Mouse (Mus musculus) liver, embryonic 12.5 days (tissue): ENCODE measurements around the gene Tpk1. TPM values are rescaled to one million over a fixed set of nuclear protein-coding genes. Genes with fewer than 3 reads are reported as not detected.

Experiments used
- ATAC-seq: fragments of 200-750 bp; cut with Nextera tagmentation; 2 replicates; pipeline ENCODE4 v1.8.0; 2017; ENCODE audit warnings: moderate number of reproducible peaks, mild to moderate bottlenecking, moderate library complexity
- H3K27ac ChIP-seq: fragments of 300-500 bp; sonication (generic); 2 replicates; pipeline ENCODE4 v1.5.1; 2016; ENCODE audit warnings: mild to moderate bottlenecking
- H3K27me3 ChIP-seq: fragments of 300-500 bp; sonication (generic); replicated peaks from 2 replicates; pipeline ENCODE4 v1.6.1; 2016; ENCODE audit warnings: mild to moderate bottlenecking, moderate library complexity
- H3K36me3 ChIP-seq: fragments of 300-500 bp; sonication (generic); 2 replicates; pipeline ENCODE4 v1.6.1; 2016; ENCODE audit warnings: mild to moderate bottlenecking, moderate library complexity
- H3K4me1 ChIP-seq: fragments of 300-500 bp; sonication (generic); 2 replicates; pipeline ENCODE4 v1.6.1; 2016
- H3K4me2 ChIP-seq: fragments of 300-500 bp; sonication (generic); 2 replicates; pipeline ENCODE4 v1.6.1; 2016; ENCODE audit warnings: mild to moderate bottlenecking, moderate library complexity
- H3K4me3 ChIP-seq: fragments of 300-500 bp; sonication (generic); 2 replicates; pipeline ENCODE4 v1.5.1; 2016; ENCODE audit warnings: mild to moderate bottlenecking, moderate library complexity
- H3K9ac ChIP-seq: fragments of 300-500 bp; sonication (generic); 2 replicates; pipeline ENCODE4 v1.6.1; 2016; ENCODE audit warnings: mild to moderate bottlenecking, moderate library complexity
- H3K9me3 ChIP-seq: fragments of 300-500 bp; sonication (generic); replicated peaks from 2 replicates; pipeline ENCODE4 v1.6.1; 2016; ENCODE audit warnings: mild to moderate bottlenecking, moderate library complexity
- WGBS: fragments of 180-500 bp; shearing (Covaris S2); methylation state at CpG from one replicate; pipeline ENCODE4 v1.1.7; 2016; ENCODE audit not compliant: insufficient replicate concordance; 5-methylcytosine and 5-hydroxymethylcytosine counted together
- polyA plus RNA-seq: library from polyadenylated mRNA; unstranded; fragments of >200 nt; fragmentation: Nextera tagmentation; extraction: Ambion mirVana; gene quantifications from 2 replicates; pipeline ENCODE4 v1.2.1, GENCODE M21; 2016

The Tpk1 gene
- 8.0 TPM in 2 replicates for polyA plus RNA-seq

- Histone ChIP-seq H3K27me3 (no peaks in the 10 kb centered on the region), H3K27ac (peak within 1 kb of the TSS; percentile 87), H3K36me3 (no peaks in the 10 kb centered on the region), H3K4me3 (peak within 1 kb of the TSS; percentile 85), H3K9me3 (no peaks in the 10 kb centered on the region), H3K4me1 (peaks cover 50% of the 10 kb centered on the region), H3K4me2 (peak within 1 kb of the TSS; percentile 76), H3K9ac (peak within 1 kb of the TSS; percentile 86)
- WGBS, result under 1% methylated on average over 57 of the region's 63 CpGs
- peak; percentile 96 for ATAC-seq
Observed at GRCm38 (mm10) chr6:43665677-43666546, at the start of gene Tpk1. Gene Tpk1, minus strand, starts transcription at chr6:43666278.

DNA sequence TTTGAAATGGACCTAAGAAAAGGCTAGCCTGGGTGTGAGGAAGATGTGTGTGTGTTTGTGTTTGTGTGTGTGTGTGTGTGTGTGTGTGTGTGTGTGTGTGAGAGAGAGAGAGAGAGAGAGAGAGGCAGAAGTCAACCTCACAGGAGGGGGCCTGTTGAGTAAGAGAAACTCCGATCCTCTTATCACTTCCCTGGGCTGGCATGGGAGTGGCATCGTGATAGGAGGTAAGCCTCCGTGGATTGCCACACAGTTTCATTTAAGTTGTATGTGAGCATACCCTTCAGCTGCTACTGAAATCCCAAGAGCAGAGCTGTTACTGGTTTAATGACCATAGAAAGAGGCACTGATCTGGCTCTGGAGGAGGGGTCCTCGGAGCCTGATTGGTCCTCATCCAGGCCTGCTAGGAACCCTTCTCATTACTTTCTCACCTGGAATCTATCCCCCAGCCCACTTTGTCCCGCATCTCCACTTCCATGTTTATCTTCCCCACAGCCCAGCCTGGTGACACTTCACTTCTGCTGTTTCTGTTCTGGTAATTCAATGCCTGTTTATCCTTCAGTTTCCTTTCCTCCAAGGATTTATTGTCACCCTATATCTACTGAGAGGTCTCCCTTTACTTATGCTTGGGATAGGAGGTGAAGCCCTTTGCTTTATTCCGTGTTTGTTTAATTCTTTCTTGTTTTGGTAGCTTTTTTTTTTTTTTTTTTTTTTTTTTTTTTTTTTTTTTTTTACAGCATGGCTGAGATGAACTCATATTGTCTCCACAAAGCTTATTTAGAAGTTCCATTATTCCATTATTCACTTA, 36.9 kb upstream of the Tpk1 start:
- no peak overlapping the region for H3K4me3 ChIP-seq
- no peaks in the 10 kb centered on the region for H3K9me3 ChIP-seq
- ATAC-seq, result no peak
- no peak overlapping the region for H3K9ac ChIP-seq
- no peak overlapping the region for H3K27ac ChIP-seq
- no peaks in the 10 kb centered on the region for H3K4me1 ChIP-seq
- no peak overlapping the region for H3K4me2 ChIP-seq
- no peaks in the 10 kb centered on the region for H3K36me3 ChIP-seq
- 41% methylated on average over 6 of the region's 6 CpGs for WGBS
- H3K27me3 ChIP-seq, result no peaks in the 10 kb centered on the region

DNA sequence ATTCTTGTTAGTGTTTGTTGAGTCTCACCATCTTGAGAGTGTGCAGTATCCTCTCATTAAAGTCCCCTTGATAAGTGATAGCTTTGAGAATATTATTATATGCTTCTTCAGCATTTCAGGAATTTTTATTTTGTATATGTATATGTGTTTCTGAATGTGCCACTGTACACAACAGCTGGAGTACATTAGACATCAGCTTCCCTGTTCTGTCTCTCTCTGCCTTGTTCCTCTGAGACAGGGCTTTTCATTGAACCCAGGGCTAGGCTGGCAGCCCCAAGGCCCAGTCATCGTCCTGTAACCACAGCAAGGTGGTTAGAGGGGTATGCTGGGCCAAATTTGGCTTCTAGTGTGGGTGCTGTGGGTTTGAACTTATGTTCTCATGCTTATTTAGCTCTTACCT, 25.8 kb upstream of the Tpk1 start:
- H3K36me3 ChIP-seq, result no peaks in the 10 kb centered on the region
- ATAC-seq, result no peak
- H3K27ac ChIP-seq, result no peak overlapping the region
- WGBS, result 59% methylated on average over 1 of the region's 1 CpGs
- H3K9me3 ChIP-seq, result no peaks in the 10 kb centered on the region
- no peak overlapping the region for H3K4me3 ChIP-seq
- no peak overlapping the region for H3K4me2 ChIP-seq
- H3K4me1 ChIP-seq, result no peaks in the 10 kb centered on the region
- H3K9ac ChIP-seq, result no peak overlapping the region
- no peaks in the 10 kb centered on the region for H3K27me3 ChIP-seq

DNA sequence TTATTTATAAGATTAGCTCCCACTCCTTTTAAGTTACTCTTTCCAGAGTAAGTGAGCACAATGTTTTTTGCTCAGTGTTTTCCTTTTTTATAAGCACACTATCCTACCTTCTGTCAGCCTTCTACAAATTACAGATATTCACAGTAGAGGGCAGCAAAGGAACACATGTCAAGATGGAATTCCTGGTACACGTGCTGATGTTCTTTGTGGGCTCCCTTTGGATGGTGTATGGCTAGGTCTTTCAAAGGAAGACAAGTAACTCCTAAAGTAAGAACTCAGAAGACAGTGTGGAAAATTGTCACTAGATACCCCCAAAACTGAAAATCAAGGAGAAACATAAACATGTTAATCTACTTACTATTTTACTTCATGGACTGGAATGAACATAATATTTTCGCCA, 19.9 kb upstream of the Tpk1 start:
- no peak overlapping the region for H3K27ac ChIP-seq
- no peak overlapping the region for H3K9ac ChIP-seq
- no peaks in the 10 kb centered on the region for H3K9me3 ChIP-seq
- H3K4me1 ChIP-seq, result no peaks in the 10 kb centered on the region
- H3K4me3 ChIP-seq, result no peak overlapping the region
- ATAC-seq, result no peak
- 35% methylated on average over 2 of the region's 2 CpGs for WGBS
- no peaks in the 10 kb centered on the region for H3K36me3 ChIP-seq
- H3K4me2 ChIP-seq, result no peak overlapping the region
- H3K27me3 ChIP-seq, result no peaks in the 10 kb centered on the region

DNA sequence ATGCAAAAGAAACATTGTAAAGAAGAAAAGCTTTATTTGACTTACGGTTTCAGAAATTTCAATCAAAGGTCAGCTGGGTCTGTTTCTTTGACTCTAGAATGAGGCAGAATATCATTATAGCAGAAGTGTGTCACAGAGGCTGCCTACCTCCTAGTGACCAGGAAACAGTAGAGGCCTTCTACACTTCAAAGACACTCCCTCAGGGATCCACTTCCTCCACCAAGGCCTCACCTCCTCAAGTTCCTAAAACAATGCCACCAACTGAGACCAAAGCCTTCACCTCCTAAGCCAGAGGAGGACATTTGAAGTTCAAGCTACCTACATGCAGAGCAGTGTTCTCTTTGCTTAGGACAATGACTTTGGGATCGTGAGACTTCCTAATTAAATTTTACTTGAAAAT, 16.5 kb upstream of the Tpk1 start:
- H3K4me1 ChIP-seq, result no peaks in the 10 kb centered on the region
- H3K4me3 ChIP-seq, result no peak overlapping the region
- H3K36me3 ChIP-seq, result no peaks in the 10 kb centered on the region
- ATAC-seq, result no peak
- H3K27ac ChIP-seq, result no peak overlapping the region
- 54% methylated on average over 2 of the region's 2 CpGs for WGBS
- H3K9me3 ChIP-seq, result no peaks in the 10 kb centered on the region
- H3K4me2 ChIP-seq, result no peak overlapping the region
- no peaks in the 10 kb centered on the region for H3K27me3 ChIP-seq
- no peak overlapping the region for H3K9ac ChIP-seq

DNA sequence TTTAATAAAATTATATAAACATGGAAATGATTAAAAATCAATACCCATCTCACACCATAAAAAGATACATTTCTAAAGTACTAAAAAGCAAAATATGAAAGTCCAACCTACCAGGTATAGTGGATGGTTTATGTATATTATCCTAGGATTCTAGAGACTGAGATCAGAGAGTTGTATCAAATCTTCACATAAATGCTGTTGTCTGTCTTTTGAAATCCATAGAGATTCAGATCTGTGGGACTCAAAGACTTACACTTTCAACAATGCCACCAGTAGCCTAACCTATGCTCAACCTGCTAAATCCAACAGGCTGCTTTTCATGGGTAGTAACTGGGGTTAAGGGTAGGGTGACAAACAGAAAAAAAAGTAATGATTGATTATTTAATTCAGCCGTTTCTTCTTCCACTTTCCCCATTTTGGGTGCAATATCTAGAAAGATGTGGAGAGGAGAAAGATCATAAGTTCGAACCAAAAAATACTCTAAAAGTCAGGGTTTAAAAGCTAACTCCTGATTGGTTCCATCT, 12.7 kb upstream of the Tpk1 start:
- Histone ChIP-seq H3K36me3 (no peaks in the 10 kb centered on the region), H3K4me2 (no peak overlapping the region), H3K4me1 (no peaks in the 10 kb centered on the region), H3K9ac (no peak overlapping the region), H3K9me3 (no peaks in the 10 kb centered on the region), H3K4me3 (no peak overlapping the region), H3K27me3 (no peaks in the 10 kb centered on the region), H3K27ac (no peak overlapping the region)
- no peak for ATAC-seq
- WGBS, result 71% methylated on average over 2 of the region's 2 CpGs

DNA sequence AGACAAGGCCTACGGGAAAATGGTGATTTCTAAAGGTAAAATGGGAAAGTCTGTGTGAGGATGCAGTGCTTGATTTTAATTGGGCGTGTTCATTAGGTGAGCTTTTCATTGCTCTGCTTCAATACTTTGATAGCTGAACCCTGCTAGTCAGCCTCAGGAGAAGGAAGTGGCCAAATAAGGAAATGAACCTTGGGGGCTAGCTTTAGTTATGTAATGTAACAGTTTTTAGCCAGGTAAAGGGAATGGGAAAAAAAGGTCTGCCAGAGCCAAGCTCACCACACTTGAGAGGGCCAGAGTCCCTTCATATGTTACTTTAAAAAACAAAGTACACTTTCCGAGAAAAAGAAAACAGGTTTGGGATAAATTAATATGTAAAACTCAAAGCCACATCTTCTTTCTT, 11.5 kb upstream of the Tpk1 start:
- 59% methylated on average over 3 of the region's 3 CpGs for WGBS
- no peak overlapping the region for H3K4me2 ChIP-seq
- no peaks in the 10 kb centered on the region for H3K27me3 ChIP-seq
- H3K9ac ChIP-seq, result no peak overlapping the region
- H3K4me3 ChIP-seq, result no peak overlapping the region
- H3K4me1 ChIP-seq, result no peaks in the 10 kb centered on the region
- H3K27ac ChIP-seq, result no peak overlapping the region
- ATAC-seq, result no peak
- no peaks in the 10 kb centered on the region for H3K9me3 ChIP-seq
- H3K36me3 ChIP-seq, result no peaks in the 10 kb centered on the region

DNA sequence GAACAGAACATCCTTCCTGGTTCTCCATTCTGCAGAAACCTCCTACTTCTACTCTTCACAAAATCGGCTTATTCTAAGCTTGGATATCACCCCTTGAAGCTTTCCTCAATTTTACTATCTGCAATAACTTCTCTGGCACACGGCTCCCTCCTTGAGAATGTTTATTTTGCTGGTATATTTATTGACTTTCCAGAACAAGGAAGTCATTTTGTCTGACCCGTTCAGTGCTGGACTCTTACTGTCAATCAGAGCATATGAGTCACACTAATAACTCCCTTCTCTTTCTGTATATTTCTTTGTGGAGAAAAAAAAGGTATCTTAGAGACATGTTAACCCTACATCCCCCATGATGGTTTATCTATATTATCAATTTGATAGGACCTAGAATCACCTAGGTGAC, 10.1 kb upstream of the Tpk1 start:
- Histone ChIP-seq H3K9ac (no peak overlapping the region), H3K4me3 (no peak overlapping the region), H3K9me3 (no peaks in the 10 kb centered on the region), H3K27me3 (no peaks in the 10 kb centered on the region), H3K4me1 (no peaks in the 10 kb centered on the region), H3K27ac (no peak overlapping the region), H3K36me3 (no peaks in the 10 kb centered on the region), H3K4me2 (no peak overlapping the region)
- no peak for ATAC-seq
- 53% methylated on average over 3 of the region's 3 CpGs for WGBS

GRCm38 (mm10) chr6:43674986-43675760, 9.1 kb upstream of the Tpk1 start:
- Histone ChIP-seq H3K9ac (no peak overlapping the region), H3K4me3 (no peak overlapping the region), H3K27me3 (no peaks in the 10 kb centered on the region), H3K36me3 (no peaks in the 10 kb centered on the region), H3K27ac (no peak overlapping the region), H3K9me3 (no peaks in the 10 kb centered on the region), H3K4me1 (no peaks in the 10 kb centered on the region), H3K4me2 (no peak overlapping the region)
- no peak for ATAC-seq
- 52% methylated on average over 3 of the region's 3 CpGs for WGBS

GRCm38 (mm10) chr6:43670939-43671338, 4.9 kb upstream of the Tpk1 start:
- no peak for ATAC-seq
- H3K9me3 ChIP-seq, result no peaks in the 10 kb centered on the region

GRCm38 (mm10) chr6:43667681-43668080, 1.6 kb upstream of the Tpk1 start:
- H3K36me3 ChIP-seq, result no peaks in the 10 kb centered on the region
- peaks cover 34% of the 10 kb centered on the region for H3K4me1 ChIP-seq
- WGBS, result 67% methylated on average over 2 of the region's 2 CpGs
- H3K27me3 ChIP-seq, result no peaks in the 10 kb centered on the region
- H3K27ac ChIP-seq, result no peak overlapping the region
- H3K4me3 ChIP-seq, result no peak overlapping the region
- H3K9ac ChIP-seq, result no peak overlapping the region
- no peak overlapping the region for H3K4me2 ChIP-seq
- H3K9me3 ChIP-seq, result no peaks in the 10 kb centered on the region
- ATAC-seq, result no peak

More at GRCm38 (mm10) chr6:43670939-43671338, 4.9 kb upstream of the Tpk1 start:
- Histone ChIP-seq H3K27me3 (no peaks in the 10 kb centered on the region), H3K36me3 (no peaks in the 10 kb centered on the region), H3K9ac (no peak overlapping the region), H3K27ac (no peak overlapping the region), H3K4me1 (peaks cover 11% of the 10 kb centered on the region), H3K4me3 (no peak overlapping the region), H3K4me2 (no peak overlapping the region)
- 62% methylated on average over 2 of the region's 2 CpGs for WGBS
